Mouse (Mus musculus) limb, embryonic 10.5 days (tissue): Measurements from ENCODE around the gene Acvr1b. TPM values are rescaled to one million over a fixed set of nuclear protein-coding genes. Genes with fewer than 3 reads are reported as not detected.

Source experiments
- DNase-seq: peaks from one replicate; pipeline ENCODE4 v3.0.0-alpha.2; 2017; ENCODE audit warnings: low spot score
- H3K27ac ChIP-seq: fragments of 300-500 bp; sonication (generic); 2 replicates; pipeline ENCODE4 v1.5.1; 2016; ENCODE audit warnings: mild to moderate bottlenecking
- H3K27me3 ChIP-seq: fragments of 300-500 bp; sonication (generic); 2 replicates; pipeline ENCODE4 v1.6.1; 2016; ENCODE audit warnings: low read depth, mild to moderate bottlenecking; ENCODE audit not compliant: poor library complexity, severe bottlenecking
- H3K36me3 ChIP-seq: fragments of 300-500 bp; sonication (generic); 2 replicates; pipeline ENCODE4 v1.6.1; 2016; ENCODE audit warnings: mild to moderate bottlenecking, moderate library complexity
- H3K4me1 ChIP-seq: fragments of 300-500 bp; sonication (generic); 2 replicates; pipeline ENCODE4 v1.6.1; 2016
- H3K4me3 ChIP-seq: fragments of 300-500 bp; sonication (generic); 2 replicates; pipeline ENCODE4 v1.5.1; 2016; ENCODE audit warnings: mild to moderate bottlenecking, moderate library complexity
- H3K9me3 ChIP-seq: fragments of 300-500 bp; sonication (generic); replicated peaks from 2 replicates; pipeline ENCODE4 v1.6.1; 2016; ENCODE audit warnings: mild to moderate bottlenecking
- WGBS: fragments of 180-500 bp; shearing (Covaris S2); methylation state at CpG from one replicate; pipeline ENCODE4 v1.1.7; 2016; 5-methylcytosine and 5-hydroxymethylcytosine counted together
- polyA plus RNA-seq: library from polyadenylated mRNA; unstranded; fragments of >200 nt; fragmentation: Nextera tagmentation; extraction: Ambion mirVana; gene quantifications from 2 replicates; pipeline ENCODE4 v1.2.1, GENCODE M21; 2016

Gene Acvr1b
- polyA plus RNA-seq, 1 experiment from 2014 or later, result 5.7 TPM

DNA sequence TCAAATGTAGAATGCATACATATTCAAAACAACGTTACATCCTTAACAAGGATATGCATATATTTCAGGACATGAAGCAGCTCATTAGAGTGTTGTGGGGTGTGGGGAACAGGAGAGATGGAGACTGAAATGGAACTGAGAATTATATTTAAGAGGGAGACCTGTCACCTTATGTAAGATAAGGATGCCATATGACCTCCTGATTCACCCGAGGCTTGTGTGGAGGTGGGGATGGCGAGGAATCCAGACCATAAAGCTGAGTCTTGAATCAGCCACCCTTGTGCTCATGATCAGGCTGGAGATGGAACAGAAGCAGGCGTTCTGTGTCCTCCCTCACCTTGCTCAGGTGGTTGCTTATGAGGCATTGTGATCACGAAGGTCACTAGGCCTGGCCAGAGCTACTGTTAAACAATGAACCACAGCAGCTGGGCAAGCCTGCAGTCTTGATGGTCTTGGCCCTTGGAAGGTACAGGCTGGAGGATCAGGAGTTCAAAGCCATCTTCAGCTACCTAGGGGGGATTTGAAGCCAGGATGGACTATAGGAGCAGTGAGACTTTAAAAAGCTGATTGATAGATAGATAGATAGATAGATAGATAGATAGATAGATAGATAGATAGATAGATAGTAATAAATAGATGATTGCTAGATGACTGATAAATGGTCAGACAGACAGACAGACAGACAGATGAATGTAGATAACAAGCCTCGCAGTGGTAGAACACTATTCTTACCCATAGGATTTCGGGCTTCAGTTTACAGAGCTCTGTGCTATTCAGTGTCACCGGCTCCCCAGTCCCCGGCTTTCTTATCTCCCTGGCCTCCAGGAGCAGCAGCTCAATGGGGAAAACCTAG lies 22.2 kb upstream of the Acvr1b start:
- Histone ChIP-seq H3K4me3 (no peak overlapping the region), H3K27me3 (no peaks in the 10 kb centered on the region), H3K27ac (no peak overlapping the region), H3K4me1 (peaks cover 15% of the 10 kb centered on the region), H3K9me3 (no peaks in the 10 kb centered on the region), H3K36me3 (no peaks in the 10 kb centered on the region)
- DNase-seq, result no peak
- 79% methylated on average over 9 of the region's 9 CpGs for WGBS

DNA sequence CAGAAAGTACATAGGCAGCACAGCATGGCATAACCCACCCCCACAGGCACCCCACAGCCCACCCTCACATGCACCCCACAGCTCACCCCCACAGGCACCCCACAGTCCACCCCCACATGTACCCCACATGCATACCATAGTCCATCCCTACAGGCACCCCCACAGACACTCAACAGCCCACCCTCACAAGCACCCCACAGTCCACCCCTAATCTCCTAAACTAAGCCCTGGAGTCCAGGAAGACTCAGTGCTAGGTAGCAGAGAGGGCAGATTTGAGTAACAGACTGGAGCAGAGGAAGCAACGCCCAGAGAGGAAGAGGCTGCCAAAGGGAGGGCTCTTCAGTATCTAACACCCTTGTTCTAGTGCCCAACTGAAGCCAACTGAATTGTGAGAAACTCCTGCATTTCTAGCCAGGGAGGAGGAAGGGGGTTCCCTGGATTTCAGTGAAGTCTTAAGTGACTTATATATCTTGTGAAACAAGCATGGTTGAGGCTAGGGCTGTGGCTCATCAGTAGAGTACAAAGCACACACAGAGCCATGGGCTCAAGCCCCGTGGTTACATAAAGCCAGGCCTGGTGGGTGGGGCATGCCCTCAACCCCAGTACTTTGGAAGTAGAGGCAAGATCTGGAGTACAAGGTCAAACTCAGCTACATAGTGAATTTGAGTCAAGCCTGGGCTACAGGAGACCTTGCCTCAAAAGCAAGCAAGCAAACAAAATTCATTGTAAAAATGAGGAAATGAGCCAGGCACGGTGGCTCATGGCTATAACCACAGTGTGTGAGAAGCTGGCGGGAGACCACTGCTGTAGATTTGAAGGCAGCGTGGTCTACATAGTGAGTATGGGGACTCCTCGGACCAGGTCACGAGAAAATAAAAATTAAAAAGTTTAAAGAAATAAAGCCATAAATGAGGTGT lies 18.9 kb upstream of the Acvr1b start:
- WGBS, result 78% methylated on average over 7 of the region's 7 CpGs
- DNase-seq, result no peak
- no peaks in the 10 kb centered on the region for H3K9me3 ChIP-seq
- H3K27ac ChIP-seq, result no peak overlapping the region
- H3K4me3 ChIP-seq, result no peak overlapping the region
- H3K36me3 ChIP-seq, result no peaks in the 10 kb centered on the region
- H3K4me1 ChIP-seq, result peaks cover 5% of the 10 kb centered on the region
- no peaks in the 10 kb centered on the region for H3K27me3 ChIP-seq

DNA sequence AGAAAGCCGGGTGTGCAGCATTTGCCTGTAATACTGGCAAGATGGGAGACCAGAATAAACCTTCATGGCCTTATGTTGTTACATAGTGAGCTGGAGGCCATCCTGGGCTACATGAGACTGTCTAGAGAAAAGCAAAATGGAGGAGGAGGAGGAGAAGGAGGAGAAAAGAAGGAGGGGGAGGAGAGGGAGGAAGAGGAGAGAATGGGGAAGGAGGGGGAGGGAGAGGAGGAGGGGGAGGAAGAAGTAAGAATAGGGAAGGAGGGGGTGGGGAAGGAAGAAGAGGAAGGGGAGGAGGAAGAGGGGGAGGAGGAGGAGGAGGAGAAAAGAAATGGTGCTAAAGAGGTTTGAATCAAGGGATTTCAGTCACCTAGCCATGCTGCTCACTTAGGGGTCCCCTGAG lies 13.7 kb upstream of the Acvr1b start:
- no peaks in the 10 kb centered on the region for H3K9me3 ChIP-seq
- peak overlapping the region; percentile 77 for H3K27ac ChIP-seq
- no peak for DNase-seq
- no peaks in the 10 kb centered on the region for H3K36me3 ChIP-seq
- peaks cover 31% of the 10 kb centered on the region for H3K4me1 ChIP-seq
- peaks cover 20% of the 10 kb centered on the region for H3K27me3 ChIP-seq
- peak overlapping the region; percentile 28 for H3K4me3 ChIP-seq
- 24% methylated on average over 1 of the region's 1 CpGs for WGBS

DNA sequence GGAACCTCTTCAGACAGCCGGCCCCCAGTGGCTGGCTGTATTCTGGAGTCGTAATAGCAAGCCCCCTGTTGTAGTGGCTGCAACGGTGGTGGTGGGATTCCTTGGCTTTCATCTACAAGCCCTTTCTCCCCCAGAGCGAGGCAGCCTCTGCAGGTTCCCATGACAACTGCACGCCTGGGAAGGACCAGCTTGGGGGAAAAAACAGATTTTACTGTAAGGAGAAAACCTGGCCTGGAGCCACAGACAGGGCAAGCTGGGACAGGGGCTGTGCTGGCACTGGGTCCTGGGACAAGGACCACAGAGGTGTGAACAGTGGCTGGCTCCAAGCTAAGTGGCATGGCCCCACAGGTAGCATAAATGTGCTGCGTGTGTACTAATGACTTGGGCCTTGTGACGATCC lies 13.3 kb upstream of the Acvr1b start:
- Histone ChIP-seq H3K36me3 (no peaks in the 10 kb centered on the region), H3K4me1 (peaks cover 31% of the 10 kb centered on the region), H3K27ac (peak overlapping the region; percentile 77), H3K9me3 (no peaks in the 10 kb centered on the region), H3K4me3 (peak overlapping the region; percentile 28), H3K27me3 (peaks cover 21% of the 10 kb centered on the region)
- WGBS, result 20% methylated on average over 7 of the region's 7 CpGs
- DNase-seq, result peak; percentile 56

DNA sequence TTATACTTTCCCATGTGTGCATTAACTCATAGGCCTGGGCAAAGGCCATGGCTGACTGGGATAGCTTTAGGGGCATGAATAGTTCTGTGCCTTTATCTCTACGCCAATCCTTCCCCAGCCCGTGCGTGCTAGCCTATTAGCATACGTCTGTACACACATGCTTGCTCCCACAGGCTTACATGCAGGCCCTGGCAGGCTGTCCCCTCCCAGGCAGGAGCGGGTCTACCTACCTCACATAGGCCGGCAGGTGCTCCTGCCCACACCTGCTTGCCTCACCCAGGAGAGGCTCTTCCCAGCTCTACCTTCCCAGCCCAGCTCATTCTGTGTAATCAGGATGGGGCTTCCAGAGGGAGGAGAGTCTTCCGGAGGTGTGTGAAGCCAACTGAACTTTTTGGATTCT lies 12.3 kb upstream of the Acvr1b start:
- DNase-seq, result no peak
- H3K27ac ChIP-seq, result no peak overlapping the region
- H3K4me3 ChIP-seq, result no peak overlapping the region
- no peaks in the 10 kb centered on the region for H3K36me3 ChIP-seq
- peaks cover 31% of the 10 kb centered on the region for H3K4me1 ChIP-seq
- H3K9me3 ChIP-seq, result no peaks in the 10 kb centered on the region
- peaks cover 21% of the 10 kb centered on the region for H3K27me3 ChIP-seq
- 90% methylated on average over 7 of the region's 7 CpGs for WGBS

DNA sequence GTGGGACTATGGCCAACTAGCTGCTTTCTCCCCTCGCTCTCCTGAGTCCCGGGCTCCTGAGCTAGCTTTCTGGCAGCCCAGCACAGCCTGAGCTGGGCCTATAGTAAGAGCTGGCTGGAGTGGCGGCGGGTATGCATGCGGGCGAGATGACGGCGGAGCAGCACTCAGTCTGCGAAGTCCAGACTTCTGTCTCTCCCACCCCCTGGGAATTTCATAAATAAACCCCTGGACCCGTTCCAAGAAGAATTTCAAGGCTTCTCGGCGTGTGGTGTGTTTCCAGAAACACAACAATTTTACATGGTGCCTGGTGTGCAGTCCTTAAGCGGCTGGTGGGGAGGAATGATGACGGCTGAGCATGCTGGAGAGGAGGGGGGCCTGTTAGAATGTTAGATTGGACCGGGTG lies 10.8 kb upstream of the Acvr1b start:
- Histone ChIP-seq H3K36me3 (no peaks in the 10 kb centered on the region), H3K4me1 (peaks cover 31% of the 10 kb centered on the region), H3K9me3 (no peaks in the 10 kb centered on the region), H3K4me3 (no peak overlapping the region), H3K27me3 (peaks cover 24% of the 10 kb centered on the region), H3K27ac (peak overlapping the region; percentile 9; the same call in 1 of the 2 replicates)
- DNase-seq, result no peak
- 44% methylated on average over 15 of the region's 15 CpGs for WGBS

DNA sequence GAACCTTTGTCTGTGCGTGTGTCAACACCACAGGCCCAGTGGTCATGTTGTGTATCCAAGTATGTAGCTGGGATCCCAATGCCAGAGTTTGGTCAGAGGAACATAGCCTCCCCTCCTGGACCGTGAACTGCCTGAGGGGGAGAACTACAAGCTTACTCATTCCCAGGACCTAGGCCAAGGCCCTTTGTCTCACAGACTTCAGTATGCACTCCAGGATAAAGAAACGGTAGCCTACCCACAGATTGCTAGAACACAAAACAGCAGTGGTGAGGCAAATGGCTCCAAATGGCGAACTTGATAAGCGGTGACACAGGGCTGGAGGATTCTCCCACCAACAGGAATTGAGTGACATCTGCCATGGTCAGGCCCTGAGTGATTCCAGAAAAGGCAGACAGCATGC lies 10.0 kb upstream of the Acvr1b start:
- no peak overlapping the region for H3K27ac ChIP-seq
- 62% methylated on average over 5 of the region's 5 CpGs for WGBS
- DNase-seq, result no peak

DNA sequence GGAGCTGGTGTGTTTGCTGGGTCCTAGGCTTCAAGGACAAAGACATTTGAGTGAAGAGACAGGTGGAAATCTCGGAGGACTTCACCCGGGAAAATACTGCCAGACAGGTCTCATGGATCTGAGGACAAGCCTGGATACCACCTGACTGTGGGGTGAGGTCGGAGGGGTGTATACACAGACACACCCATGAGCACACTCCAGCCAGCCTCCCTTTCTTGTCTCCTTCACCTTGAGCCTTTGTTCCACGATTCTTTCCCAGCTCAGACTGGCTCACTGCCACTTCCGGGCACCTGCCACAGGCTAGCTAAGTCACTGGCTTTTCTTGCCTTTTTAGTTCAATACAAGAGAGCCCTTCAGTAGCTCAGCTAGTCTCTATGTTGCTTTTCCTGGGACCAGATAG lies 9.6 kb upstream of the Acvr1b start:
- no peak overlapping the region for H3K27ac ChIP-seq
- H3K4me1 ChIP-seq, result peaks cover 31% of the 10 kb centered on the region
- H3K9me3 ChIP-seq, result no peaks in the 10 kb centered on the region
- no peak for DNase-seq
- WGBS, result 68% methylated on average over 5 of the region's 5 CpGs
- H3K36me3 ChIP-seq, result no peaks in the 10 kb centered on the region
- H3K27me3 ChIP-seq, result peaks cover 24% of the 10 kb centered on the region
- H3K4me3 ChIP-seq, result no peak overlapping the region

More for the DNA sequence above, 10.0 kb upstream of the Acvr1b start:
- no peak overlapping the region for H3K4me3 ChIP-seq
- H3K36me3 ChIP-seq, result no peaks in the 10 kb centered on the region
- H3K27me3 ChIP-seq, result peaks cover 24% of the 10 kb centered on the region
- peaks cover 31% of the 10 kb centered on the region for H3K4me1 ChIP-seq
- H3K9me3 ChIP-seq, result no peaks in the 10 kb centered on the region

DNA sequence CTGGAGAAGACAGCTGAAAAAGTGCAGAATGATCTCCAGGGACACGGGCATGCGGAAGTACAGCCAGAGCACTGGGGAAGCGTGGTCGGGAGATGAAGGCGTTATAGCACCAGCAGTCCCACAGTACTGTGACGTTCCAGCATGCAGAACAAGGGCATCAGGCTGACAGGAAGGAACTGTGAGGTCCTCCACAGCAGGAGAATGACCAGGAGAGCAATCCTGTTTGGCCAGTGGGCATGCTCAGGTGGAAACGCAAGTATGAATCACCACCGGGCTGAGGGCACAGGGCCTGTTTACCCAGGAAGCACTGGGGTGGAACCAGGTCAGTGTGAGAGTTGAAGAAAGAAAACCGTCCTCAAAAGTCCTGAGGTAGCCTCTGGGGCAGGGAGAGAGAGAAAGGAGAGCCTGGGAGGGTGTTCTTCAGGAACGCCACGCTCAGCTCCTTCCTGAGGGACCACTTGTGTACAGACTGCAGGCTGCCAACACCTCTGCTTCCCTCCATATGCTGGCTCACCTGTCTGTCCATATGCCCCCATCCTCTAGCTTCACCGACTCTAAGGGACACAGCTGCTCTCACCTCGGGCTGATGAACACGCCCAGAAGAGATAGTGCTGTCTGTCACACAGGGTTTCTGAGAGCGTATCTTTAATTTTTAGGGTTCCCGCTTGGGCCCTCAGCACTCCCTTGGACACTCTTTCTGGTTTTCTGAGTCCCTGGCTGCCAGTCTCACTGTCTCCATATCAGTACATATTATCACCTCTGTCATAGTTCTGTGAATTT lies 8.0 kb upstream of the Acvr1b start:
- Histone ChIP-seq H3K27me3 (peaks cover 24% of the 10 kb centered on the region), H3K36me3 (no peaks in the 10 kb centered on the region), H3K9me3 (no peaks in the 10 kb centered on the region), H3K4me3 (no peak overlapping the region), H3K4me1 (peaks cover 18% of the 10 kb centered on the region), H3K27ac (no peak overlapping the region)
- DNase-seq, result no peak
- WGBS, result 75% methylated on average over 16 of the region's 16 CpGs

DNA sequence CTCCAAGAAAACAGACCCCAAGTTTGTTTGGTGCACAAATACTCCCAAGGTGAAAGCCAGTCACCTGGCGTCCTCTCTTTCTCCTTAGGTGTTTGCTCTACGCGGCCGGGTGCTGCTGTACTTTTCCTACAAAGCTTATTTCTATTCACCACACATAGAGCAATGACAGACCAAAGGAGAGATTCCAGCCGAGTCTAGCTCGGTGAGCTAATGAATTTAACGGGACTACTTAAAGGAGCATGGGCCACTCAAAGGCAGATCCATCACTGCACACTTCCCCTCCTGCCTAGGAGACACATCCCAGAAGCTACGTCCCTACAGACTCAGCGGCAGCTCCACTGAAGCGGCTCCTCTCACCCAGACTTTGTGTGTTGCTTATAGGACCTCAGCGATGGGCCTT lies 6.3 kb upstream of the Acvr1b start:
- 64% methylated on average over 11 of the region's 11 CpGs for WGBS

DNA sequence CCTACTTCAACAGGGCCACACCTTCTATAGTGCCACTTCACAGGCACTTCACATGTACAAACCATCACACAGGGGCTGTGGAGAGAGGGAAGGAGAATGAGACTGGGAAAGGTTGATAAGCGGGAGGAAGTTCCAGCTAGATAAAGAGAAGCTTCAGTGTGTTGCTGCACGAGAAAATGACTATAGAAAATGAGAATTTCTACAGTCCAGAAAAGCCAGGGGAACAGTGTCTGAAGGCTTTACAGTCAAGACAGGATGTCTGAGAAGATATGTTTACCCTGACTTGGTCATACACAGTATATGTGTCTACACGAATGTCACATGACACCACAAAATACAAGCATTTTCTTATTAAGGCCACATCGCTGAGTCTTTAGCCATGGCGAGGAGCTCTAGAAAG lies 4.0 kb upstream of the Acvr1b start:
- Histone ChIP-seq H3K27ac (no peak overlapping the region), H3K4me3 (no peak overlapping the region), H3K4me1 (peaks cover 12% of the 10 kb centered on the region), H3K27me3 (peaks cover 21% of the 10 kb centered on the region; the same call in 1 of the 2 replicates), H3K36me3 (no peaks in the 10 kb centered on the region), H3K9me3 (no peaks in the 10 kb centered on the region)
- DNase-seq, result no peak
- WGBS, result 91% methylated on average over 5 of the region's 5 CpGs

More for the DNA sequence above, 6.3 kb upstream of the Acvr1b start:
- peaks cover 29% of the 10 kb centered on the region for H3K27me3 ChIP-seq
- no peaks in the 10 kb centered on the region for H3K9me3 ChIP-seq
- peaks cover 16% of the 10 kb centered on the region for H3K4me1 ChIP-seq
- no peak for DNase-seq
- no peak overlapping the region for H3K27ac ChIP-seq
- no peaks in the 10 kb centered on the region for H3K36me3 ChIP-seq
- H3K4me3 ChIP-seq, result no peak overlapping the region

DNA sequence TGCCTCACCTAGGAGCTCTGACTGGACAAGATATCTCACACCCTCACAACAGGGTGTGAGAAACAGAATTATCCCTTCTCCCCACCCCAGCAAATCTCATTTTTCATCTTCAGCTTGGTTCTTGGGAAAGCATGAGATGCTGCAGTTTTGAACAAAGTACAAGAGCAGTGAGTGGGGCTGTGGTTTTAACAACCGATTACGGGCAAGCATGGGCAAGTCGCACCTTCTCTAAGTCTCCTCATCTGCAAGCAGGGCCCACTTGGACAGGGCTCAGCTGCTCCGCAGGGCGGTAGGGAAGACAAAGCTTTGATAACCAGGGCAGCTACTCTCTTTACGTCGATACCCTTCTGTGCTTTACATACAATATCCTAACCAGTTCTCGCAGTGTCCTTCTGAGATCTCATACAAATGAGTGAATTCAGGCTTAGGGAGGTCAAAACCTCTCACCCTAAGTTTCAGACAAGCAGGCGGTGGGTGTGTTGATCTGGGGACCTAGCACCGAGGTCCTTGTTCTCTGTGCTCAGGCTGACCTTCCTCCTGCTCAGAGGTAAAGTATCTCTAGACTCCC lies 3.4 kb upstream of the Acvr1b start:
- H3K4me1 ChIP-seq, result peaks cover 18% of the 10 kb centered on the region
- H3K9me3 ChIP-seq, result no peaks in the 10 kb centered on the region
- no peak for DNase-seq
- H3K4me3 ChIP-seq, result no peak overlapping the region
- H3K36me3 ChIP-seq, result no peaks in the 10 kb centered on the region
- H3K27ac ChIP-seq, result no peak overlapping the region
- whole genome bisulfite sequencing, result 77% methylated on average over 10 of the region's 10 CpGs
- peaks cover 18% of the 10 kb centered on the region; the same call in 1 of the 2 replicates for H3K27me3 ChIP-seq
